Mouse (Mus musculus) cerebellum, postnatal 25 days (tissue): Measurements from ENCODE around the gene Lypd6.
A peak's percentile ranks its signal among the peaks of the same experiment; 100 is the strongest.

ENCODE experiments used
- DNase-seq, 2 experiments: peaks; one replicate each; pipeline ENCODE4 v3.0.0; 2021; ENCODE audit warnings: mixed read lengths in 2 of 2

Lypd6 gene

DNA sequence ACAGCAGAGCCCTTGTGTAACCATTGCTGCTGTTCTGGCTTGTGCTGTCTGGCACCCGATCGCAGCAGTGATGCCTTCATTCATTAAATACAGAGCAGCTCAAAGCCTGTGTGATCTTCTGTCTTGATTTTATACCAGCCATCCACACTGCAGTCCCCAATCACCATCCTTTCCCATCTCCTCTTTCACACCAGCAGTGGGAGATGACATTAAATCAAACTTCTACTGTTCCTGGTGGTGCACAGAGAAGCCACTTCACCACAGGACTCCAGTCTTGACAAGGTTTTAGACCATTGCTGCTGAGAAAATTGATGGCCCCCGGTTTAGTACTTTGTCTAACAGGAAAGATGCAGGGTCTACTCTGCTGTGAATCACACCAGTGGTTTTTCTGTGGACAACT is 44.9 kb downstream of the Lypd6 start:
- DNase-seq, result no peak

DNA sequence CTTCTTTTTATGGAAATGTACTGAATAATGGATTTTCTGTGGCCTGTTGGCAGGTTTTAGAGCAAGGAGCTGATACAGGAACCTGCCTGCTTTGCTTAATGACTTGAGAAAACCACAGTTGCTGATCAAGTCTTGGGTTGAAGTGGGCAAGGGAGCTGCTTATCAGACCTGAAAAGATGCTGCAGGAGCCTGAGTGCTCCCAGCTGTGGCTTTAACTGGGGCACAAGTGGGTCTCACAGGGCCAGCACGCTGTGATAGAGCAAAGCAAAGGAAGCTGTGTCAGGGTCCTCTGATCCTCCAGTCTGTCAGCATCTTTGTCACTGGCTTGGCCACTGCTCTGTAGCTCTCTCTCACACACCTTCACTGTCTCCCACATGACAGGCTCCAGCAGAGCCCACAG is 45.4 kb downstream of the Lypd6 start:
- no peak for DNase-seq

DNA sequence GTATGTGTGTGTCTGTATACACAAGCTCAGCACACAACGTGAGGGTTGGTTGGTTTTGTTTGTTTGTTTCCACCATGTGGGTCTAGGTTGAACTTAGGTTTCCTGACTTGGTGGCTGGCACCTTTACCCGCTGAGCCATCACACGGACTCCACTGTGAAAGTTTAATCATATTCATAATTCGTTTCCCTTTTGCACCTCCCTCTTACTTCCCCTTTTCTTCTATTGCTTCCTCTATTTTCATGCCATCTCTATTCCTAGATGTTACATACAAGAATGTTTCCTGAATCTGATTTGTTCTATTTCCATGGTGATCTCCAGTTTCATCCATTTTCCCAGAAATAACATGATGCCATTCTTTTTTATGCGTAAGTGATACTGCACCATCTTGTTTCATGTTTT is 46.2 kb downstream of the Lypd6 start:
- DNase-seq, result no peak

DNA sequence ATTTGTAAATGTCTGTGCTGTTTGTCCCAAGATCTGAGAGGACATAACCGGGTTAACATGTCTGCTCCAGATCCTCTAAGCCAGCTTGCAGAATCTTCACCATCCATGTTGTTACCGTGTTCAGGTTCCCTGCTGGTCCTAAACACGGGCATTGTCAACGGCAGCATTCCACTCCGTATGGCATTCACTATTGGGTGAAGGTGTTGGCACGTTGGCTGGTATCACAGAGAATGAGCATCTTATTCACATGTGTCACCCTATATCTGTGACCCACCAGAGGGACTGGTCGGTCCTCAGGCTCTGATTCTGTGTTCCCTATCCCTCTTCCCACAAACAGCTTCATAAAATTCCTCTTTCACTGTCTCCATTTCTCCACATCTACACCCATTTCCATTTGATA is 52.9 kb downstream of the Lypd6 start:
- no peak for DNase-seq

DNA sequence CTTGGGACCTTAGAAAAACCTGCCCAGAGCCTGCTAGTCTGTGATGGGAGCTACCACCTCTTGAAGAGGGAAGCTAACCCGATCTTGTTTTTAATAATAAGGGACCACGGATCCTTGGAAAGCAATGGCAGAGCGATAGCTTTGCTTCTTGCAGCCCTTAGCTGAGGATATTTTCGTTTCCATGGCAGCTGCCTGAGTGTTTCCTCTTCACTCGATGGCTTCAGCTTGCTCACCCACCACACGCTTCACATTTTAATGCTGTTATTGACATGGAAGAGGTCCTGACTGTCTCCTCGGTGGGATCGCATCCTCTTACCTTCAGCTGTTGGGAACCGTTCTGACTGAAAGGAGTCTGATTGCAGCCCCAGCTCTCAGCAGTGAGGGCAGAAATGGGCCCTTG is 54.6 kb downstream of the Lypd6 start:
- no peak for DNase-seq

DNA sequence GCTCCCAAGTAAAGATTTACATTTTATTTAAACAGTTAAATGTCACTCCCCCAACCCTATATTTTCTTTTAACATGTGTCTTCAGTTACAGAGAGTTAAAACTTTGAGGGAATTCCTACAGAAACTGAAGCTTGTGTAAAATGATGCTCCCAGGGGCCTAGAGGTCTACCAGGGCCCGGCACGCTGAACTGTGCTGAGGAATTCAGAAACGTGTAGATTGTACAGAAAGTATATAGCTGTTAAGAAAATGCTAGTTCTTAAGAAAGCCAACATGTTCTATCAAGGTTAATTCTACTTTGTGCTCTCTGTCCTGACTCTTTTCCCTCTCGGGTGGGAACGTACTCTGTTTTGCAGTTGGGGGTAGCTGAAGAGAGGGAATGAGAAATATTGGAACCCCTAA is 57.1 kb downstream of the Lypd6 start:
- no peak for DNase-seq

DNA sequence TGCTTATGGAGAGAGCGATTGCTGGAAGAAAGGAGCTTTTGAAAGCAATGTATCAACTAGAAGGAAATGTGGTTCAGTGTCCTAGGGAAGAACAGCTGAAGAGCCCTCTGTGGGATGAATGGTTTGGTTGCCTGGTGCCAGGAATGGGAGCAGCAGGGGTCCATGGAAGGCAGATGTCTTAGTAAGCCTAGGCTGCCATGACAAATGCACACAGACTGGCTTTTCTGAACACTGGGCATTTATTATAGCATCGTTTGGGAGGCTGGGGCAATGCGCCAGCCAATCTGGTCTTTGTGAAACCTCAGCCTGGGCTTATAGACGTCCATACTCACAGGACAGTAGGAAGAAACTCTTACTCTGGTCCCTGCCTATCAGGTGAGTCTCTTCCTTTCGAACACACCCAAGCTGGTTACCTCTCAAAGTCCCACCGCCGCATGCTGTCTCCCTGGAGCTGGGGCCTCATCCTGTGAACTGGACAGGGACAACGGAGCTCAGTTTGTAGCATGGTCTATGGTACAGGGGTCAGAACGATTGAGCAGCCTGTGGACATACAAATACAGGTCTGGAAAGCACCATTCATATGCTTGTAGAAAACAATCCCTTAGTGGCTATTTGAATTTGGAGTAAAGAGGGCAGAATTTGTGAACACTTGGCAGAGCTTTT is 61.4 kb downstream of the Lypd6 start:
- DNase-seq, result peak; percentile 70 to 80

DNA sequence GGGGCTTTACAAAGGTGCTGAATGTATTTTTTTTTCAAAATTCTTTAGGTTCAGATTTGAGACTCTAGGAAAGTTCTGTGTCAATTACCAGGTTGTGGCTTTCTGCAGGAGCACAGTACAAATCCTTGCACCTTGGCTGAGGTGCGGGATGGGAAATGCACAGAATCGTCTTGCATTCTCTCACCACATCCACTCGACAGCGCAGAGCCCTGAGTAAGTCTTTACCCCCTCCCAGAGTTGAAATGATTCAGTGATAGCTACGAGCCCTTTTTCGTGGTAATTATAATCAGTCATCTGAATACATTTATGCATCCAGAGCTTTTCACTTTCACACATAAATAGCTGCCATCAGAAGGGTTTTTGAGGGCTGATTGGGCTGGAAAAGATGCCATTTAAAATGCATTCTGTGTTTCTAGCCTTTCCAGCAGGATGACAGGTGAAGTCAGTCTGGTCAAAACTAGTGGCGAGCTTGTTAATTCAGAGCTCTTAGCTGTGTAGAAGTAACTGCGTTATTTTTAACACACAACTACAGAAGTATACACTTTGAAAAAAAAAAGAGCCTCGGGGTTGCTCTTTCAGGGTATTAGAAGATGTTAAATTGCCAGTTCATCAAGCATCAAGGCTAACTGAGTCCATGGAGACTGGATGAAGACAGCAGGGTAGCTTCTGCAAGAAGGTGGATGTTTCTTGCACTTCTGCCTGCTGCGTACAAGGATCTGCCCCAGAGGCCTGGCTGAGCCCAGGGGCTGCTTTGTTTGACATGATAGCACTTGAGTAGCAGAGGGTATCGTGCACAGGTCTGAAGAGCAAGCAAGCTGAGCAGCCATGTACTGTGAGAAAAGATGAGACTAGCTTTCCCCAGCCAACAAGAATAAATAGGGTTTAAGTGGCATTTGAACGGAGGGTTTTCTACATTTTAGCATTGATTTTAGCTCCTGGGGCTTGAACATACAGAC is 62.4 kb downstream of the Lypd6 start:
- no peak for DNase-seq

DNA sequence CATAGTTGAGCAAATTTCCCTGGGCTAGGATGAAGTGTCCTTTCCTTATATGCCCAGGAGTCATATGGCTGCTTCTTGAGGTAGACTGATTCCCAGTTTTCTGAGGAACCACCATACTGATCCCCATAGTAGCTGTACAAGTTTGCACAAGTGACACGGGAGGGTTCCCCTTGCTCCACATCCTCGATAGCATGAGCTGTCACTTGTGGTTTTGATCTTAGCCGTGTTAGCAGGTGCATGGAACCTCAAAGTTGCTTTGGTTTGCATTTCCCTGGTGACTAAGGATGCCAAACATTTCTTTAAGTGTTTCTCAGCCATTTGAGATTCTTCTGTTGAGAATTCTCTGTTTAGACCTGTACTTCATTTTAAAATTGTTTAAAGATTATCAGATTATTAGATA is 64.4 kb downstream of the Lypd6 start:
- no peak for DNase-seq

DNA sequence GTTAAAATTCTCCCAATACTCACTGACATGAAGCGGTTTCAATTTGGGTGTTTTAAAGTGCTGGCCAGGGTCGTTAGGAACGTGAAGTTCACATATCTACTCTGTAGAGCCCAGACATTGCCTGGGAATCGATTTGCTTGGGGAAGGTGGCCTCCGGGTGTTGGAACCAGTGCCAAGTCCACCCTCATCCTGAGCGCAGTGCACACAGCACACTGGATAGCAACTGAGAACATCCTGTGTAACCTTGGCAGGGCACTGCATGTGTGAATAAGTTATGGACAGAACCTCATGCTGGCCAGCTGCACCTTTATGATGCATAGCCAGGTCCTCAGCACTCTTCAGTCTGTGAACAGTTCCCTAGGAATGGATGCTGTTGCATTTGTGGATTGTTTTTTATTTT is 77.4 kb downstream of the Lypd6 start:
- no peak for DNase-seq

DNA sequence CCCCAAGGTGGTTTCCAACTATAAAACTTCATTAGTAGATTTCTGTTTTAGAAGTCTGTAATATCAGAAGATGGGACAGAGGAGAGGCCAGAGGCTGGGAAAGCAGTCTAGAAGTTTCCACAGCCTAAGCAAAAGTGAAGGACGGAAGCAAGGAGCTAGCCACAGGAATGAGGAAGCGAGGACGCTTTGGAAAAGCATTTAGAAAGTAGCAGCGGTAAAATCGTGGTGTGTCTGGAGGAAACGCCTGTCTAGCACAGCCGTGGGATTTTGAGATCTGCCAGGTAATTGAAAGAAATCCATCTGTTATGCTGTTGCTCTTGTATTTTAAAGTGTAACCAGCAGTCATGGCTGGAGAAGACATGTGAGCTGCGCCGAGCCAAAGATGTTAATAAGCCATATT is 81.1 kb downstream of the Lypd6 start:
- no peak for DNase-seq

DNA sequence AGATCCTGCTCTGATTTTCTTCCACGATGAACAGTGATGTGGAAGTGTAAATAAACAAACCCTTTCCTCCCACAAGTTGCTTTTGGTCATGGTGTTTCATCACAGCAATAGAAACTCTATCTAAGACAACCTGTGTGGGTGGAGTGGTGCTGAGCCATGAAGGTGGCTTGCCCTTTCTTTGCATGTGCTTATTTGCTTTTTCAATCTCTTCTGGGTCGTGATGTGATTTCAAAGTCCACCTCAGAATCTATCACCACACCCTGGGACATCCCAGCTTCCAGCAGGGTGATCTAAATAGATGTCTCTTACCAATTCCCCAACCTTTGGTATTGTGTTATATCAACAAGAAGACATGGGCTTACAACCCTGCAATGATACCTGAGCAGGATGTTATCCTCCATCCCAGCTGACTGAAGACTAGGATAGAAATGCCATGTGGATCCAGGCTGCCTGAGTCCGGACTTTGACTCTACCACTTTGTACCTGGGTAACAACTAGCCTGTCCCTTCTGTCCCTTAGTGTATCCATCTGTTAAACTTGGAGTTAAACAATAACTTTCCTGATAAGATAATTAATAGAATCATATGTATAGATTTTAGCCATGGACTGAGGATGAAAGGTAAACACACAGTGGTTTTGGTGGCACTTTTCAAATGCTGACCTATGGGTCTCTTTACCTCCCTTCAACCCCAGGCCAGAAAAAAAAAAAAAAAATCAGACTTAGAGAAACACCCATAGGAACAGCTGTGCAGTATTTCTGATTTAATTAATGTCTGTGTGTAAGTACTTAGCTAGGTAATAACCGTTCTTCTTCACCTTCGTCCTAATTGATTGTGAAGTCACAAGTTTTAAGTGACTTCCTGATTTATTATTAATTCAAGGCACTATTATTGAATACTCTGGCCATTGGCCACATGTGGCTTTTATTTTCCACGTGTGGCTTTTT is 83.3 kb downstream of the Lypd6 start:
- no peak for DNase-seq

DNA sequence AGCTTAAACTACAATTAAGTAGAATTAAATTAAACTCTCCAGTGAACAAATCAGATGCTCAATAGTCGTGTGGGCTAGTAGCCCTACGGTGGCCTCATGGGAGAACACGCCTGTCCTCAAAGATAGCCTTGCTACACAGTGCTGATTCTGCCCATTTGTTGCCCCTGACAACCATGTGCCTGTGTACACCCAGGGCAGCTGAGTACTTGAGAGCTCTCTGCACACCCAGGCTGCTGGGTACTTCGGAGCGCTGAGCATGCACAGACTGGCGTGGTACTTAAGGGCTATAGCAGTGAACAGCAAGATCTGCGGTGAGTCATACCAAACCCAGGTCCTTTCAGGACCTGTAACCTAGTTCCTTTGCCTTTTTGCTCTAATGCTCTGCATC is 84.0 kb downstream of the Lypd6 start:
- DNase-seq, result no peak

DNA sequence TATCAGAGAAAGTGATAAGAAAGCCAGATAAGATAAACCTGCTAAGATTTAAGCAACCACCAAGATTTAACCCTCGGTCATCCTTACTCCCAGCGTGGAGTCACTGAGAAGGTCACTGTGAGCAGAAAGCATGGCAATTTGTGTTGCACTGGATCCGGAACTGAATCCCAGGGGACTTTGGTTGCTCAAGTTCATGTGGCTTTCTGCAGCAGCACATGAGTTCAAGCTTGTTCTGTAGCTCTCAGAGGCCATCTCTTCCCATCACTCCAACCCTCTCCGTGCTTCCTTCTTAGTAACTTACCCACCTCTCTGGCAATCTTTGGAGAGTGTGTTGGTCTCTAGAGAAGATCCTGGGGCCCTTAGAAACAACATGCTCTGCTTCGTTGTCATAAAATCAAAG is 84.6 kb downstream of the Lypd6 start:
- no peak for DNase-seq

DNA sequence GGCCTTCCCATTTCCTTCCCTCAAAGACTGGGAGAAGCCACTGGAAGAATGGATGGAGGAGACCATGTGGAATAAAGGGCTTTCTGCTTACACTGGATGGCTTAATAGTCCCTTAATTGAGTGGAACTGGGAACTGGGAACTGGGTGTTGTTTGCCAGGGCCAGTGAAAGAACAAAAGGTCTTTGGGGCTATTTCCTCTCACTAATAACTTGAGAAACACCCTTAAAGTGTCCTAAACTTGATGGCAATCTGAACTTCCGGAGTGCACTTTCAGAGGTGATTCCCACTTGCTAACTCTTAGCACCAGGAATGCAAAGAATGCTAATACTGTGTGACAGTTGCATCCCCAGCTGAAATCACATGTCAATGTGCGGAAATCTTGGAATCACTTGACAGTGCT is 85.2 kb downstream of the Lypd6 start:
- no peak for DNase-seq

DNA sequence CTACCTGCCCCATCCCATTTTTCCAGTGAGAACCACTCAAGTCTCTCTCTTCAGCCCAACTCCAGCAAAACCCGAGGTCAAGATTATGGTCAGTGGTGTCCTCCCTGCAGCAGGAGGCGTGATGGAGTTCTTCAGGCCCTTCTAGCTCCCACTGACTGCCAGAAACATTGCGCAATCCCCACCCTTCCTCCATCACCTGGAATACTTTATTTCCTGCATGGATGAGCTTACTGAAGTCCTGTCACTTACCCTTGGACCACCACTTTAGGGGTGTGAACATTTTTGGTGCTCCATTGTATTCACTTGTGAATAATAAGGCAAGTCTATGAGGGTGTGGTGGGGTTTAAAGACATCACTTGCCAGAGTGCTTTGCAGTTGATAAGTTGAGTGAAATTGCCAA is 85.7 kb downstream of the Lypd6 start:
- DNase-seq, result no peak

DNA sequence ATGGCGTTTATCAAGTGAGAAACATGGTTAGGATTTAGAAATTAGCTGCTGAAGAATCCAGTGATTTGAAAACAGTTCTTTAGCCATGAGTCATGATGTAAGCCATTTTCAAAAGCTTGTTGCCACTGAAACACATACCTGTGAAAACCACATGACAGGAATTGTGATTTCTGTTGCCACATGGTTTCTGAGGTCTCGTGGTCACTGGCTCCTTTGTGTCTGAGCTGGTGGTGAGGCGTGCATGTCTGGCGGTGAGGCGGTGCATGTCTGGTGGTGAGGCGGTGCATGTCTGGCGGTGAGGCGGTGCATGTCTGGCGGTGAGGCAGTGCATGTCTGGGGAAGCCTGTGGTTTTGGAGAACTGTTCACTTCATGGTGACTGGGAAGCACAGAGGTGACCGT is 89.8 kb downstream of the Lypd6 start:
- DNase-seq, result no peak

DNA sequence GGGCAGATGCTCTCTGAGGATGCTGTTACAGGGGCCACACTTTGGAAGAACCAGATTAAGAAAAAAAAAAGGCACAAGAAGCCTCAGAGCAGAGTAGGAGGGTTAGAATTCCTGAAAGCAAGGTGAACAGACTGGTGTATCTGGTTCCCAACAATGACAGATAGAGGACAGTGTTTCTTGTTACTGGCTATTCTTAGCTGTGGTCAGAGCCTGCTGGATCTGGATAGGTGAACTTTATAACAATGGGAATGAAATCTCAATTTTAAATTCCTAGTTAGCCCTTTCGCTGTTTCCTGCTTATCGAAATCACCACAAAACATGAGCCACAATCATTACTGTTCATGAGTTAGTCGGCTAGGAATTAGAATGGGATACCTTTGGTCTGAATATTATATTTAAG is 93.8 kb downstream of the Lypd6 start:
- DNase-seq, result no peak

DNA sequence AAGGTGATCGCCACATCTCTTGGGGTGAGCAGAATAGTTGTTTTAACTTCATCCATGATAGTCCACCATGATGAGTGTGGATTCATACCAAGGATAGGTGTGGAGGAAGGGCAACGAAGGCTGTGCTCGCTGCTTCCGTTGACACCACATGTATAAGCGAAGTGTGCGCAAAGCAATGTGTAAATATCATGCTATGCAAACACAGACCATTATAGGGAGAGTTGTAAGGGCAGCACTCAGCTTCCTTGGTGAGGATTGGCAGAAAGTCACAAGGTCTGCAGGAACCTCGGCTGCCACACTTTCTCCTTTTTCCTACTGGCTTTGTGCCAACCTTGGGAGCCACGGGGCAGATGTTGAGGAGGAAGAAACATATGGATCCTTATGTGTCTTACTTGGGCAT is 97.4 kb downstream of the Lypd6 start:
- DNase-seq, result no peak

DNA sequence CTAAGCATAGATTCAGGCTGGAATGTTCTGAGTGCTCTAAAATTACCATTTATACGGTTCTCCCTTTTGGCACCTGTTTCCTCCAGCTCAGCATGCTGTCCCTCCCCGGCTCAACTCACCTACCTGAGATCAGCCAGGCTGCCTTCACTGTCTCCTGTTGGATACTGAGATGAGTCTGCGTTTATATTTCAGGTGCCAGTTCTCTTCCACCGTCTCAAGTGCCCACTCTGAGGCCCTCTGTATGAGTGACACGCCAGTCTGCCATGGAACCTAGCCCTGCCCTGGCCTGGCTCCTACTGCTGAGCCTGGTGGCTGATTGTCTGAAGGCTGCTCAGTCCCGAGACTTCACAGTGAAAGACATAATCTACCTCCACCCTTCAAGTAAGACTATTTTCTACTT is 99.0 kb downstream of the Lypd6 start:
- peak; percentile 58 for DNase-seq

DNA sequence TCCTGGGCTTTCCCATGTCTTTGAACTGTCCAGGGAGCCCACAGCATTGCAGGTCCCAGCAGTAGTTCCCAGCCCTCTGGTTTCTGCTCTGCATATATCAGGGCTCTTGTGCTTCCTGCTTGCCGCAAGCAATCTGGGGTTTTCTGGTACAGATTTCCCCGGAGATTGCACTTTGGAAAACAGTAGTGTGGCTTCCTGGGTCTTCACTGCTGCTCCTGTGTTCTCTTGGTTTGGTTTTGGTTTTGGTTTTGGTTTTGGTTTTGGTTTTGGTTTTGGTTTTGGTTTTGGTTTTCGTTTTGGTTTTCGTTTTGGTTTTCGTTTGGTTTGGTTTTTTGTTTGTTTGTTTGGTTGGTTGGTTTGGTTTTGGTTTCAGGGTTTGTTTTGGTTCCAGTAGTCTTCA is 99.9 kb downstream of the Lypd6 start:
- no peak for DNase-seq

DNA sequence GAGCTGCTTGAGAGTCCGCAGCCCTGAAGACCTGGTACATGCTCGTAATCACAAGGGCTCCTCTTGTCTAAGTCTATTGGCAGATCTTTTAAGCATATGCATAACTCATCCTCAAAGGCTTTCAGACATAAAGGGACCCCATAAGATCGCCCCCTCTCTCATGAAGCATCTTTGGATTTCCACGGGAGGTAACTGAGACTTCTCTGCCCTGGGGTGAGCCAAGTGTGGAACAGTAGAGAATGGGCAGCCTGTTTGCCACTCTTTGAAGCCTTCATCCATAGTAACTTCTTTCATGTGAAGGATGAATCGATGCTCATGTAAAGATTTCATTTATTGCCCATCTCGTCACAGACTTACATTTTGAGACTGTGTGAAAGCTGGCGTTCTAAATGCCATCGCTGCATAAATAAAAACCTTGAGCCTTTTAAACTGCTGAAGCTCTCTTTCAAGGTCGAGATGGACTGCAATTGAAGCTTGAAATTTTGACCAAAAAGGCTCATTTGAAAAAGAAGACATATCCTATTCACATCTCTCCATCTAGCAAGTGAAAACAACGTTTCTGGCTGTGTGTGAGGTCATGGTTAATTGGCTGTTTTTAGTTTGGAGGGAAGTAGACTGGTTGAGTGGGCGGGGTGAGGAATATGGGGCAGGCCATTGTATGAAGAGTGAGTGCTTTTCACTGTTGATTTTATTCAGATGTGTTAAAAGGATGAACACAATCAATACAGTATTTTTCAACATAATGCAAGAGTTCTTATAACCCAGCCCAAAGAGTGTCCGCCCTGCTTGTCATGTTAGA is 107.7 kb downstream of the Lypd6 start:
- no peak for DNase-seq

DNA sequence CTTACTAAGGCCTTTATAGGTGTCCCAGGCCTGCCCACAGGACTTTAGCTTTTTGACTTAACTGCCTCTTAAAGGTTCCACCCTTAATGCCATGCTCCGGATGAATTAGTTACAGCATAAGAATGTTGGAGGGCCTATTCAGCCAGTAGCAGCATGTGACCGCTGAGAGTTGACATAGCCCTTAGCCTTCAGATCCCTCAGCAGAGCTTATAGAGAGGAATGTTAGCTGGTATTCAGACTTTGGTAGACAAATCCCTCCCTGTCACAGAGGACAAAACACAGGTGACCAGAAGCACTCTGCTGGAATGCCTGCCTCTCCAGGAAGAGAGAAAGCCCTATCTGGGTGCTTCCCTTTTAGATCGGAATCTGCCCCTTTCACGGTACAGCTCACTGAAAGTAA is 109.5 kb downstream of the Lypd6 start:
- no peak for DNase-seq
